Mouse (Mus musculus) G1E (cell line): ENCODE data around the gene Sf3b4.

Experiments used
- CTCF ChIP-seq: IDR thresholded peaks from 2 replicates; pipeline ENCODE4 v1.5.1; 2012; ENCODE audit warnings: low read depth, low read length, inconsistent platforms, mixed read lengths
- GATA1 ChIP-seq: IDR thresholded peaks from 2 replicates; pipeline ENCODE4 v1.6.1; 2012; ENCODE audit warnings: borderline replicate concordance, low read length, inconsistent platforms, mixed read lengths
- GATA2 ChIP-seq: IDR thresholded peaks from 2 replicates; pipeline ENCODE4 v1.6.1; 2012; ENCODE audit warnings: low read depth, low read length, inconsistent platforms, borderline replicate concordance
- POLR2AphosphoS5 ChIP-seq: IDR thresholded peaks from 2 replicates; pipeline ENCODE4 v1.6.1; 2012; ENCODE audit warnings: low read depth, low read length, inconsistent platforms; ENCODE audit not compliant: insufficient replicate concordance
- TAL1 ChIP-seq: conservative IDR thresholded peaks from 2 replicates; pipeline ENCODE4 v1.6.1; 2012; ENCODE audit warnings: low read depth, low read length, inconsistent platforms, mixed read lengths

- TF ChIP-seq CTCF = no peak
- TF ChIP-seq GATA1 = no peak
- no peak for TF ChIP-seq TAL1
- TF ChIP-seq POLR2AphosphoS5 = no peak
- TF ChIP-seq GATA2 = no peak
Observed at GRCm38 (mm10) chr3:96128128-96128527, 44.0 kb upstream of the Sf3b4 start.
